Mouse (Mus musculus) brain, embryonic 14.5 days (tissue): Measurements from ENCODE around the gene Daglb.

ENCODE experiments used
- CTCF ChIP-seq: fragments of 200-500 bp; IDR thresholded peaks from 2 replicates; pipeline ENCODE4 v1.5.1; 2012; ENCODE audit warnings: inconsistent platforms, mild to moderate bottlenecking, moderate library complexity, borderline replicate concordance; ENCODE audit not compliant: insufficient read depth, insufficient read length; ENCODE audit errors: extremely low read depth
- POLR2A ChIP-seq: fragments of 200-500 bp; IDR thresholded peaks from 2 replicates; pipeline ENCODE4 v1.6.1; 2012; ENCODE audit warnings: mild to moderate bottlenecking, inconsistent platforms, borderline replicate concordance; ENCODE audit not compliant: poor library complexity, insufficient read depth, insufficient read length, severe bottlenecking; ENCODE audit errors: extremely low read depth

DNA sequence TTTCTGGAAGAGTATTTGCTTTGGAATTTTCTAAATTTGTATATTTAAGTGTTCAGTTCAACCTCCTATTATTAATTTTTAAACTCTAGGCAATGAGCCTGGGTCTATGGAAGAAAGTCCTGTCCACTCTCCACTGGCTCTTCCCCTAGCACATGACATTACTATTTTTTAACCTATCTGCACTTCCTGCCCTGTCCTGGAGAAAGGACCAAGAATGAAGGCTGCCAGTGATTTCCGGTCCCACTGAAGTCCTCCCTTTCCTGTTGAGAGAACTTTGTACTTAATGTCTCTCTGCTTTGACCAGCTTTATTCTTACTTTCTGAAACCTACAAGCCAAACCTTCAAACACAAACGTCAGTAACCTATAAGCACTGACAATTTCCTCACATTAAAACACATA, 56.0 kb downstream of the Daglb start:
- TF ChIP-seq POLR2A (no peak), CTCF (no peak)
